Mouse (Mus musculus): Measurements from ENCODE around the gene Bpifb5. TPM values are rescaled to one million over a fixed set of nuclear protein-coding genes. Genes with fewer than 3 reads are reported as not detected.
A peak's percentile ranks its signal among the peaks of the same experiment; 100 is the strongest.
"Not testable (repeated sequence)": the region's sequence is repeated elsewhere in the genome, so short reads cannot be mapped to it uniquely, and the experiment has no call there.

The Bpifb5 gene
- polyA plus RNA-seq, 1 experiment from 2014 or later, result 0.26 TPM

- Histone ChIP-seq H3K27me3 (no peaks in the 10 kb centered on the region), H3K36me3 (no peaks in the 10 kb centered on the region), H3K4me3 (no peak overlapping the region), H3K9me3 (no peaks in the 10 kb centered on the region), H3K4me1 (replicated peaks) (no peaks in the 10 kb centered on the region), H3K27ac (no peak overlapping the region), H3K4me2 (no peak overlapping the region), H3K9ac (no peak overlapping the region)
- no peak for ATAC-seq (ENCODE audit: low FRiP score)
- WGBS, result 94% methylated on average over 4 of the region's 4 CpGs
Observed at GRCm38 (mm10) chr2:154204630-154205029, 18.9 kb upstream of the Bpifb5 start.

- no peaks in the 10 kb centered on the region for H3K9me3 ChIP-seq
- ATAC-seq (ENCODE audit: low FRiP score), result no peak
- no peak overlapping the region for H3K27ac ChIP-seq
- H3K36me3 ChIP-seq, result no peaks in the 10 kb centered on the region
- no peaks in the 10 kb centered on the region for H3K4me1 ChIP-seq (replicated peaks)
- 62% methylated on average over 7 of the region's 7 CpGs for WGBS
- H3K4me3 ChIP-seq, result no peak overlapping the region
- no peak overlapping the region for H3K9ac ChIP-seq
- no peaks in the 10 kb centered on the region for H3K27me3 ChIP-seq
- no peak overlapping the region for H3K4me2 ChIP-seq
Observed at GRCm38 (mm10) chr2:154206908-154207307, 16.6 kb upstream of the Bpifb5 start.

GRCm38 (mm10) chr2:154209112-154209511 lies 14.4 kb upstream of the Bpifb5 start:
- Histone ChIP-seq H3K4me2 (no peak overlapping the region), H3K27me3 (no peaks in the 10 kb centered on the region), H3K9ac (no peak overlapping the region), H3K4me3 (no peak overlapping the region), H3K27ac (no peak overlapping the region), H3K36me3 (no peaks in the 10 kb centered on the region), H3K4me1 (replicated peaks) (no peaks in the 10 kb centered on the region), H3K9me3 (no peaks in the 10 kb centered on the region)
- ATAC-seq (ENCODE audit: low FRiP score), result no peak
- WGBS, result 13% methylated on average over 3 of the region's 3 CpGs

GRCm38 (mm10) chr2:154211121-154211520 lies 12.4 kb upstream of the Bpifb5 start:
- Histone ChIP-seq H3K4me2 (no peak overlapping the region), H3K27me3 (no peaks in the 10 kb centered on the region), H3K27ac (no peak overlapping the region), H3K4me1 (replicated peaks) (no peaks in the 10 kb centered on the region), H3K9ac (no peak overlapping the region), H3K4me3 (no peak overlapping the region), H3K9me3 (no peaks in the 10 kb centered on the region), H3K36me3 (no peaks in the 10 kb centered on the region)
- 54% methylated on average over 1 of the region's 1 CpGs for WGBS
- peak; percentile 49; the same call in 1 of the 2 replicates for ATAC-seq (ENCODE audit: low FRiP score)

GRCm38 (mm10) chr2:154211881-154212280 lies 11.7 kb upstream of the Bpifb5 start:
- H3K27ac ChIP-seq, result no peak overlapping the region
- ATAC-seq (ENCODE audit: low FRiP score), result no peak
- no peaks in the 10 kb centered on the region for H3K36me3 ChIP-seq
- no peaks in the 10 kb centered on the region for H3K27me3 ChIP-seq
- H3K4me3 ChIP-seq, result no peak overlapping the region
- H3K9me3 ChIP-seq, result no peaks in the 10 kb centered on the region
- no peak overlapping the region for H3K9ac ChIP-seq
- no peak overlapping the region for H3K4me2 ChIP-seq
- WGBS, result 88% methylated on average over 4 of the region's 4 CpGs
- no peaks in the 10 kb centered on the region for H3K4me1 ChIP-seq (replicated peaks)

- H3K4me3 ChIP-seq, result no peak overlapping the region
- no peaks in the 10 kb centered on the region for H3K9me3 ChIP-seq
- no peaks in the 10 kb centered on the region for H3K27me3 ChIP-seq
- H3K27ac ChIP-seq, result no peak overlapping the region
- no peak overlapping the region for H3K9ac ChIP-seq
- 18% methylated on average over 5 of the region's 5 CpGs for WGBS
- ATAC-seq (ENCODE audit: low FRiP score), result no peak
- H3K4me1 ChIP-seq (replicated peaks), result no peaks in the 10 kb centered on the region
- H3K36me3 ChIP-seq, result no peaks in the 10 kb centered on the region
- H3K4me2 ChIP-seq, result no peak overlapping the region
Observed at GRCm38 (mm10) chr2:154215191-154215590, 8.4 kb upstream of the Bpifb5 start.

GRCm38 (mm10) chr2:154219950-154220349 lies 3.6 kb upstream of the Bpifb5 start:
- no peak overlapping the region for H3K4me3 ChIP-seq
- H3K9ac ChIP-seq, result no peak overlapping the region
- WGBS, result 88% methylated on average over 5 of the region's 5 CpGs
- no peak for ATAC-seq (ENCODE audit: low FRiP score)
- H3K27ac ChIP-seq, result no peak overlapping the region
- no peaks in the 10 kb centered on the region for H3K9me3 ChIP-seq
- H3K27me3 ChIP-seq, result no peaks in the 10 kb centered on the region
- H3K36me3 ChIP-seq, result no peaks in the 10 kb centered on the region
- H3K4me1 ChIP-seq (replicated peaks), result peaks cover 15% of the 10 kb centered on the region
- no peak overlapping the region for H3K4me2 ChIP-seq

GRCm38 (mm10) chr2:154223917-154224273 lies 353 bp downstream of the Bpifb5 start:
- H3K27me3 ChIP-seq, result no peaks in the 10 kb centered on the region
- H3K9me3 ChIP-seq, result no peaks in the 10 kb centered on the region
- peaks cover 15% of the 10 kb centered on the region for H3K4me1 ChIP-seq (replicated peaks)
- ATAC-seq (ENCODE audit: low FRiP score), result no peak; the same call in 1 of the 2 replicates
- H3K4me2 ChIP-seq, result no peak overlapping the region
- H3K4me3 ChIP-seq, result no peak overlapping the region
- no peaks in the 10 kb centered on the region for H3K36me3 ChIP-seq
- 0 out of 2 replicates have a peak overlapping the region, but pooled peaks have one; percentile 43 for H3K9ac ChIP-seq
- 0% methylated on average over 2 of the region's 2 CpGs for WGBS
- peak overlapping the region; percentile 44 for H3K27ac ChIP-seq

GRCm38 (mm10) chr2:154226991-154227390 lies 3.4 kb downstream of the Bpifb5 start:
- WGBS, result 75% methylated on average over 4 of the region's 4 CpGs
- Histone ChIP-seq H3K9ac (no peak overlapping the region), H3K9me3 (no peaks in the 10 kb centered on the region), H3K27ac (no peak overlapping the region), H3K4me3 (no peak overlapping the region), H3K27me3 (no peaks in the 10 kb centered on the region), H3K36me3 (no peaks in the 10 kb centered on the region), H3K4me1 (replicated peaks) (peaks cover 18% of the 10 kb centered on the region), H3K4me2 (no peak overlapping the region)
- ATAC-seq (ENCODE audit: low FRiP score), result no peak

GRCm38 (mm10) chr2:154227830-154228229 lies 4.3 kb downstream of the Bpifb5 start:
- Histone ChIP-seq H3K27me3 (no peaks in the 10 kb centered on the region), H3K4me3 (no peak overlapping the region), H3K9me3 (no peaks in the 10 kb centered on the region), H3K4me1 (replicated peaks) (peaks cover 18% of the 10 kb centered on the region), H3K4me2 (no peak overlapping the region), H3K9ac (no peak overlapping the region), H3K27ac (no peak overlapping the region), H3K36me3 (no peaks in the 10 kb centered on the region)
- ATAC-seq (ENCODE audit: low FRiP score), result no peak
- 88% methylated on average over 5 of the region's 5 CpGs for WGBS

GRCm38 (mm10) chr2:154233426-154233825 lies 9.9 kb downstream of the Bpifb5 start:
- H3K36me3 ChIP-seq, result no peaks in the 10 kb centered on the region
- no peak overlapping the region for H3K27ac ChIP-seq
- peaks cover 6% of the 10 kb centered on the region; the same call in 1 of the 2 replicates for H3K4me1 ChIP-seq (replicated peaks)
- H3K27me3 ChIP-seq, result no peaks in the 10 kb centered on the region
- no peak overlapping the region for H3K4me3 ChIP-seq
- no peak overlapping the region for H3K9ac ChIP-seq
- ATAC-seq (ENCODE audit: low FRiP score), result no peak
- WGBS, result 84% methylated on average over 6 of the region's 6 CpGs
- no peaks in the 10 kb centered on the region for H3K9me3 ChIP-seq
- no peak overlapping the region for H3K4me2 ChIP-seq

- H3K9ac ChIP-seq, result no peak overlapping the region
- H3K27ac ChIP-seq, result no peak overlapping the region
- H3K4me1 ChIP-seq (replicated peaks), result no peaks in the 10 kb centered on the region
- no peak overlapping the region for H3K4me2 ChIP-seq
- no peak for ATAC-seq (ENCODE audit: low FRiP score)
- no peaks in the 10 kb centered on the region for H3K27me3 ChIP-seq
- no peaks in the 10 kb centered on the region for H3K9me3 ChIP-seq
- H3K36me3 ChIP-seq, result no peaks in the 10 kb centered on the region
- no peak overlapping the region for H3K4me3 ChIP-seq
- WGBS, result 93% methylated on average over 6 of the region's 6 CpGs
Observed at GRCm38 (mm10) chr2:154240771-154241170, 17.2 kb downstream of the Bpifb5 start.

- ATAC-seq (ENCODE audit: low FRiP score); H3K27ac ChIP-seq; H3K9ac ChIP-seq; H3K4me1 ChIP-seq (replicated peaks); H3K9me3 ChIP-seq; H3K4me2 ChIP-seq; H3K36me3 ChIP-seq; H3K4me3 ChIP-seq; H3K27me3 ChIP-seq: not testable (repeated sequence)
- WGBS, result 96% methylated on average over 11 of the region's 12 CpGs
Observed at GRCm38 (mm10) chr2:154242726-154243125, 19.2 kb downstream of the Bpifb5 start.

All from hindbrain, embryonic 13.5 days (tissue).